Mouse (Mus musculus): ENCODE data around the gene Olfr943. TPM values are rescaled to one million over a fixed set of nuclear protein-coding genes. Genes with fewer than 3 reads are reported as not detected.

Gene Olfr943
- not detected in 2 replicates for polyA plus RNA-seq (2021; fragmentation: Nextera tagmentation)
- long read RNA-seq, experiment 1: 0 reads
- long read RNA-seq, experiment 2: 0 reads

DNA sequence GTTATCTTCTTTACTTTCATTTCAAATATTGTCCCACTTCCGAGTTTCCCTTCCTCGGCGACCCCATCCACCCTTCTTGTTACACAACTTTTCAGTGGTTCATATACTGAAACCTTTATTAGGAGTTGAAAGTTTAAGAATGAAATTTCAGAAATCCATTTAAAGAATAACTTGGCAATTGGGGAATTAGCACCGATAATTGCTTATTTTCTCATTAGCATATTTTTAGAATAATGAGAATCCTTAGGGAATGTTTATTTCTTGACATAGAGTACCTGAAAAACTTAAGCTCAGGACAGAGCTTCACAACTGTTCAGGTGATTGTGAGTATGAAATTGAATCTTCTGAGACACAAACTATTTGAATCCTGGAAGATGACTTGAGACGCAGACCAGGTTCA, at the start of gene Olfr943:
TSS of gene Olfr943 (plus strand) at position 301 of the 400 bp plus-strand sequence.

GRCm38 (mm10) chr9:39127831-39128230, 38.3 kb upstream of the Olfr943 start, which contains the start of gene Olfr27:
TSS of gene Olfr27 (plus strand) at chr9:39128131.

GRCm38 (mm10) chr9:39201620-39202019, 35.5 kb downstream of the Olfr943 start, which contains the start of gene Olfr944:
TSS of gene Olfr944 (plus strand) at chr9:39201920.

Other genes starting within 250 kb of the Olfr943 start
- not detected in 2 replicates for gene Olfr930, start 236.5 kb upstream of the Olfr943 start, polyA plus RNA-seq (2021; fragmentation: Nextera tagmentation)
- gene Olfr933, start 194.0 kb upstream of the Olfr943 start, polyA plus RNA-seq (2021; fragmentation: Nextera tagmentation): not detected in 2 replicates
- gene Olfr934, start 178.0 kb upstream of the Olfr943 start, polyA plus RNA-seq (2021; fragmentation: Nextera tagmentation): not detected in 2 replicates
- gene Olfr935, start 166.6 kb upstream of the Olfr943 start, polyA plus RNA-seq (2021; fragmentation: Nextera tagmentation): not detected in 2 replicates
- not detected in 2 replicates for gene Olfr146, start 142.9 kb upstream of the Olfr943 start, polyA plus RNA-seq (2021; fragmentation: Nextera tagmentation)
- not detected in 2 replicates for gene Olfr937, start 101.4 kb upstream of the Olfr943 start, polyA plus RNA-seq (2021; fragmentation: Nextera tagmentation)
- not detected in 2 replicates for gene Olfr938, start 87.4 kb upstream of the Olfr943 start, polyA plus RNA-seq (2021; fragmentation: Nextera tagmentation)
- not detected in 2 replicates for gene Olfr27, start 38.2 kb upstream of the Olfr943 start, polyA plus RNA-seq (2021; fragmentation: Nextera tagmentation)
- gene Olfr944, start 35.6 kb downstream of the Olfr943 start, polyA plus RNA-seq (2021; fragmentation: Nextera tagmentation): not detected in 2 replicates
- not detected in 2 replicates for gene Olfr1537, start 83.7 kb downstream of the Olfr943 start, polyA plus RNA-seq (2021; fragmentation: Nextera tagmentation)
- gene Olfr945, start 110.5 kb downstream of the Olfr943 start, polyA plus RNA-seq (2021; fragmentation: Nextera tagmentation): not detected in 2 replicates
- not detected in 2 replicates for gene Olfr948, start 159.7 kb downstream of the Olfr943 start, polyA plus RNA-seq (2021; fragmentation: Nextera tagmentation)
- gene Olfr951, start 221.1 kb downstream of the Olfr943 start, polyA plus RNA-seq (2021; fragmentation: Nextera tagmentation): not detected in 2 replicates

Data from layer of hippocampus, adult 6 months (tissue).